Mouse (Mus musculus) hindbrain, embryonic 11.5 days (tissue): ENCODE measurements around the gene Nmnat3. TPM values are rescaled to one million over a fixed set of nuclear protein-coding genes. Genes with fewer than 3 reads are reported as not detected.

Experiments
- ATAC-seq: fragments of 200-750 bp; cut with Nextera tagmentation; 2 replicates; pipeline ENCODE4 v1.8.0; 2017; ENCODE audit warnings: mild to moderate bottlenecking, moderate TSS enrichment, moderate library complexity; ENCODE audit not compliant: low FRiP score
- DNase-seq: peaks from one replicate; pipeline ENCODE4 v3.0.0-alpha.2; 2015; ENCODE audit warnings: low spot score
- H3K27ac ChIP-seq: fragments of 300-500 bp; sonication (generic); 2 replicates; pipeline ENCODE4 v1.5.1; 2014; ENCODE audit warnings: mild to moderate bottlenecking, low read depth, low read length
- H3K27me3 ChIP-seq: fragments of 300-500 bp; sonication (generic); 2 replicates; pipeline ENCODE4 v1.6.1; 2014; ENCODE audit warnings: mild to moderate bottlenecking, low read length, moderate library complexity, mixed read lengths; ENCODE audit not compliant: control insufficient read depth, insufficient read depth
- H3K36me3 ChIP-seq: fragments of 300-500 bp; sonication (generic); 2 replicates; pipeline ENCODE4 v1.6.1; 2014; ENCODE audit warnings: mild to moderate bottlenecking, low read length, moderate library complexity, mixed read lengths; ENCODE audit not compliant: control insufficient read depth, insufficient read depth
- H3K4me1 ChIP-seq: fragments of 300-500 bp; sonication (generic); replicated peaks from 2 replicates; pipeline ENCODE4 v1.6.1; 2014; ENCODE audit warnings: low read length, mixed read lengths; ENCODE audit not compliant: control insufficient read depth, insufficient read depth
- H3K4me2 ChIP-seq: fragments of 300-500 bp; sonication (generic); replicated peaks from 2 replicates; pipeline ENCODE4 v1.6.1; 2014; ENCODE audit warnings: mild to moderate bottlenecking, low read depth, low read length
- H3K4me3 ChIP-seq: fragments of 300-500 bp; sonication (generic); 2 replicates; pipeline ENCODE4 v1.5.1; 2014; ENCODE audit warnings: low read depth, low read length
- H3K9ac ChIP-seq: fragments of 300-500 bp; sonication (generic); 2 replicates; pipeline ENCODE4 v1.6.1; 2014; ENCODE audit warnings: low read depth, low read length
- H3K9me3 ChIP-seq: fragments of 300-500 bp; sonication (generic); 2 replicates; pipeline ENCODE4 v1.6.1; 2016; ENCODE audit warnings: low read length; ENCODE audit not compliant: control insufficient read depth
- WGBS: fragments of 180-500 bp; shearing (Covaris S2); extraction: QIAGEN DNeasy Blood & Tissue Kit; methylation state at CpG from one replicate; pipeline ENCODE4 v1.1.7; 2014; 5-methylcytosine and 5-hydroxymethylcytosine counted together
- polyA plus RNA-seq: library from polyadenylated mRNA; unstranded; fragments of >200 nt; fragmentation: Nextera tagmentation; extraction: Ambion mirVana; gene quantifications from 2 replicates; pipeline ENCODE4 v1.2.1, GENCODE M21; 2014

Nmnat3 gene
- polyA plus RNA-seq, 1 experiment from 2014 or later: 3.2 TPM

DNA sequence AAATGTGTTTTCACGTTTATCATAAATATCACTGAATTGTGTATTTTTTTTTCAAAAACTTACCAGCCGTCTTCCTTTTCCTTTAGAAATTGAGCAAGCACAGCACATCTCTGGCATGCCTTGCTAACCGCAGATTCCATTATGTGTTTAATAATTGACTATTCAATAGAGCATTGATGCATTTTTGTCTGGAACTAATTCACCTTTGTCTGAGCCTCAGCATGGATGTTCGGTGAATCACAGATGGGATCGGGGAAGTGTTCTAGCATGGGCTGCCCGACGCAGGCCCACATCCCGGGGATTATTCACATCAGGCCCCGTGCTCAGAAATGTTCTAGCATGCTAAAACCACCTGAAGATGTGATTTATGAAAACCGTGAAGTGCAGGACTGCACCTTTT is 12.2 kb upstream of the Nmnat3 start:
- Histone ChIP-seq H3K27ac (no peak overlapping the region), H3K9me3 (no peaks in the 10 kb centered on the region), H3K4me2 (no peak overlapping the region), H3K9ac (no peak overlapping the region), H3K4me3 (no peak overlapping the region), H3K27me3 (peaks cover 4% of the 10 kb centered on the region), H3K36me3 (no peaks in the 10 kb centered on the region), H3K4me1 (no peaks in the 10 kb centered on the region)
- ATAC-seq (no peak), DNase-seq (peak; percentile 37)
- 42% methylated on average over 10 of the region's 10 CpGs for WGBS

DNA sequence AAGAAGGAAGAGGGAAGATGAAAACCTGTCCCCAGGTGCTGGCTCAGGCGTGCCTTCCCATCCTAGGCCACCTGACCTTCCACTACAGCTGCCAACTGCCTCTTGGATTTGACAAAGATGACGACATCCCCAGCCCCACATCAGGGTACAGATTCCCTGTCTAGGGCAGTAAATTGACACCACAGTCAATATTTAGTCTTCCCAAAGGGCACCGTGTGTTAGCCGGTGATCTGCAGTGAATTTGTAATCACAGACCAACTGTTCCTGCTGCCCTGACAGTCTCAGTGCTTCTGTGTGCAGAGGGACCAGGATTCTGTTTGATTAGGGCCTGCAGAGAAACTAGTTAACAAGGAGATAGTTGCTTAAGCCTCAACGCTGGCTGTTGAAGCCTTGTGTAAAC is 7.1 kb upstream of the Nmnat3 start:
- no peaks in the 10 kb centered on the region; the same call in none of the 2 replicates for H3K27me3 ChIP-seq
- H3K4me1 ChIP-seq: no peaks in the 10 kb centered on the region
- 59% methylated on average over 5 of the region's 5 CpGs for WGBS
- no peaks in the 10 kb centered on the region for H3K9me3 ChIP-seq
- H3K9ac ChIP-seq: no peak overlapping the region
- no peaks in the 10 kb centered on the region for H3K36me3 ChIP-seq
- no peak for DNase-seq
- H3K4me2 ChIP-seq: no peak overlapping the region
- H3K27ac ChIP-seq: no peak overlapping the region
- no peak overlapping the region for H3K4me3 ChIP-seq
- ATAC-seq: no peak

DNA sequence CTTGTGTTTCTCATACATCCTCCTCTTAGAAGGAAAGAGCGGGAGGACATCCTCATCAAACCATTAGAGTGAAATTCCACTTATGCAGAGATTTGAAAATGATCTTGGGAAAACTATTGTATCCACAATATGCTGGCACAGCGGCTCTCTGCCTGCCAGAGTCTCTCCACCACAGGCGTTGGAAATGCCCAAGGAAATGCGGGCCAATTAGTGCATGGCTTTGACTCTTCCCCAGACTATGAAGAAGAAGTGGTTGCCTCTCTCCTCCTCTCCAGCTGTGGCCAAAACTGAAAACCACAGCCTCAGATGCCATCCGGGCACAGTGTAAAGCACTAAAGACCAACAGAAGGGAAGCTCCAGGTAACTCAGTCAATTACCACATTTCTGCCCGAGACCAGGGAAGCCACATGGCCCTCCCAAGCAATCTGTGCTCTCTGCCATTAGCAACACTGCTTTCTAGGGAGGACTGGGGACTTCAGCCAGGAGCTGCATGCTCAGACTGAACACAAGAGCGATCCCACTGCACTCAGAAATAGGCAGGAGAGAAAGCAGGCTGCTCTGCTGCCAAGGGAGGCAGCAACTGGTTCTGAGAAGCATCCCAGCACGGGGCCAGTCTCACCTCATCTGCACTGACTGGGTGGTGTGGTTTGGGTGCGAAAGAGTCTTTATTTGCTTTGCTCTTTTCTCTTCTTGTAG is 1.5 kb upstream of the Nmnat3 start:
- Histone ChIP-seq H3K4me2 (no peak overlapping the region), H3K4me3 (no peak overlapping the region), H3K36me3 (no peaks in the 10 kb centered on the region), H3K27me3 (no peaks in the 10 kb centered on the region), H3K27ac (no peak overlapping the region), H3K4me1 (no peaks in the 10 kb centered on the region), H3K9ac (no peak overlapping the region), H3K9me3 (no peaks in the 10 kb centered on the region)
- ATAC-seq: no peak
- DNase-seq: no peak
- WGBS: 82% methylated on average over 9 of the region's 9 CpGs

DNA sequence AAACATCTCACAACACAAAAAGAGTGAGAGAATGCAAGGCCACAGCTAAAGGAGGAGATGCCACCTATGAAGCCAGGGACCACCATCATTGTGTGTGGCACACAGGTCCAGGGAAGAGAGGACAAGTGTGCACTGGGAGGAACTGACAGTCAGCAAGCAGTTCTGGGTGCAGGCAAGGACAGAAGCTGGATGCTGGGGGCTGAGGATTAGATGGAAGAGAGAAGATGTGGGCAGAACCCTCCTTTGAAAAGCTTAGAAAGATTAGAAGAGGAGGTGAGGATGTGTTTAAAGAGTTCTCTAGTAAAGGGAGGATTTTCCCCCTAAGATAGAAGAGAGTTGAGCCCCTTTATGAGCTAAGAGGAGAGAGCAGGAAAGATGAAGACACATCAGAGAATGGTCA is 2.4 kb downstream of the Nmnat3 start:
- Histone ChIP-seq H3K4me3 (no peak overlapping the region), H3K36me3 (no peaks in the 10 kb centered on the region), H3K4me2 (no peak overlapping the region), H3K4me1 (no peaks in the 10 kb centered on the region), H3K27me3 (no peaks in the 10 kb centered on the region), H3K9ac (no peak overlapping the region), H3K27ac (no peak overlapping the region), H3K9me3 (no peaks in the 10 kb centered on the region)
- ATAC-seq (no peak), DNase-seq (no peak)

DNA sequence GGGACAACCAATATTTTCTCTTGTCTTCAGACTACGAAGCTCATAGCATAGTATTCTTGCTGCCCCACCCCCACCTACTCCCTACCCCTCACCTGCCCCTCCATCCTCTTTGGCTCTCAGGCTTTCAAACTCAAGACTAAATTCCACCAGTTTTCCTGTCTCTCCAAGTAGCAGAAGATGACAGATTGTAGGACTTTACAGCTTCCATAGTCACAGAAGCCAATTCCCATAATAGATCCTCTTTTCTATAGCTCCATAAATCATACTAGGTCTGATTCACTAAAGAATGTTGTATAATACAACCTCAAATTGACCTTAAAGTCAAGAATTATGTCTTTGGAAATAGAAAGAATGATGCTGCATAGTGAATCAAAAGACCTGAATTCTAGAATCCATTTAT is 3.4 kb downstream of the Nmnat3 start:
- no peak overlapping the region for H3K9ac ChIP-seq
- H3K4me3 ChIP-seq: no peak overlapping the region
- no peaks in the 10 kb centered on the region for H3K36me3 ChIP-seq
- DNase-seq: no peak
- no peaks in the 10 kb centered on the region for H3K9me3 ChIP-seq
- no peak for ATAC-seq
- no peak overlapping the region for H3K27ac ChIP-seq
- 88% methylated on average over 1 of the region's 1 CpGs for WGBS
- no peaks in the 10 kb centered on the region for H3K4me1 ChIP-seq
- H3K4me2 ChIP-seq: no peak overlapping the region
- no peaks in the 10 kb centered on the region for H3K27me3 ChIP-seq

DNA sequence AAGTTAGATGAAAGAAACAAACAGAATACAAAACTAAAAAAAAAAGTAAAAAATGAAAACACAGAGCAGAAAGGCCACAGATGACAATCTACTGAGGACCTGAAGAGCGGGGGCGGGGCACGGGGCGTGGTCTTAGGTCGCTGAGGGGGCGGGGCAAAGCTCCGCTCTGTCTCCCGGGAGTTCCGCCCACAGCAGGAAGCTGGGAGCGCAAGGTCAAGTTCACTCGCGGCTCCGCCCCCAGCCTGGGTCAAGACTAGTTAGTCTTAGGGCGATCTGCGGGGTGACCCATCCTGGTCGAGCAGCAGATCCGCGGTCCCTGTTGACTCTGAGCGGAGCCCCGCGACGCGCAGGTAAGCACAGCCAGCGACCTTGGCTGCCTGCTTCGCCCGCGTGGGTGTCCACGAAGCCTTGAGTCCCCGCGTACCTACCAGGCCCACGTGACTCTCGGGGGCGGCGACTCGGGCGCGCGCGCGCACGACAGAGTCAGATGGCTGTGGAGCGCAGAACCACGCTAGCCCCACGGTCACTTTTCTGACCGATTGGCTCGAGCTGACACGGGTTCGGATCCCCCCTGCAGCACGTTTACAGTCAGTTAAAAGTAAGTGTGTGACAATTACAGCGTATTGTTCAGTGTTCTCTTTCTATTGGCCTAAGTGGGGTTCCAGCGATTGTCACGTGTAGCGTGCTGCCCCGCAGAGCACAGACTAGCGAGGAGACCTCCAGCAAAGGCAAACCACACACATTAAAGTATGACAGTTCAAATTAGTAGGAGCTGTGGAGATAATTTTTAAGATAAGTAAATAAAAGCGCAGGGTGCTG is 9.4 kb downstream of the Nmnat3 start:
- ATAC-seq (peak; percentile 81), DNase-seq (peak; percentile 87)
- Histone ChIP-seq H3K27ac (no peak overlapping the region), H3K9ac (peak overlapping the region; percentile 54), H3K4me1 (peaks cover 2% of the 10 kb centered on the region; the same call in 1 of the 2 replicates), H3K4me3 (peak overlapping the region; percentile 48), H3K27me3 (no peaks in the 10 kb centered on the region), H3K36me3 (no peaks in the 10 kb centered on the region), H3K4me2 (peak overlapping the region; percentile 71), H3K9me3 (no peaks in the 10 kb centered on the region)
- WGBS: under 1% methylated on average over 55 of the region's 56 CpGs

DNA sequence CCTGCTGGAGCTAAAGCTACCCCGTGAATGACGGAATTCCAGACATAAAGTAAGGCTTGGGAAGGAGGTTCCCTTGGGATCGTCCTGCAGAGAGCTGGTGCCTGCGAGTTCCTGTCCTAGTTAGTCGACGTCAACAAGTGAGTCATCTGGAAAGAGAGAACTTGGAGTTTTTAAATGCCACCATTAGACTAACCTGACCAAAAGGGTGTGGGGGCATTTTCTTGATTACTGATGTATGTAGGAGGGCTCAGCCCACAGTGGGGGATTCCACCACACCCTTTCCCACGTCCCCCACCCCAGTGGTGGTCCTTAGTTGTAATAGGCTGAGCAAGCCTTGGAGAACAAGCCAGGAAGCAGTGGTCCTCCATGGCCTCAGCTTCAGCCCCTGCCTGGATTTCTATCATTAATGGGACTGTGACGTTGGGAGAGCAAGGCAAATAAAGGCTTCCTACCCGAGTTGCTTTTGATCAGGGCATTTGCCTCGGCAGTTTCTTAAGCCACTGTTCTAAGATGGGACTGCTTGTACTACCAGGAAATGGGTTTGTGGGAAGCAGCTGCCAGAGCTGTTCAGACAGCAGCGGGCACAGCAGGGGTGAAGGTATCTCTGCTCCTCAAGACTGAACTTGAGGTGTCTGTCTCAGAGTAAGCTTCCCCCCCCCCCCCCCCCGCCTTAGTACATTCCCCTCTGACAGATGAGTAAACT is 10.2 kb downstream of the Nmnat3 start:
- peak overlapping the region; percentile 71 for H3K4me2 ChIP-seq
- H3K9ac ChIP-seq: no peak overlapping the region
- H3K27me3 ChIP-seq: no peaks in the 10 kb centered on the region
- WGBS: 17% methylated on average over 11 of the region's 12 CpGs
- H3K36me3 ChIP-seq: no peaks in the 10 kb centered on the region
- DNase-seq: peak; percentile 22
- H3K9me3 ChIP-seq: no peaks in the 10 kb centered on the region
- peaks cover 2% of the 10 kb centered on the region; the same call in 1 of the 2 replicates for H3K4me1 ChIP-seq
- peak overlapping the region; percentile 48 for H3K4me3 ChIP-seq
- peak; percentile 23; the same call in 1 of the 2 replicates for ATAC-seq
- no peak overlapping the region for H3K27ac ChIP-seq

DNA sequence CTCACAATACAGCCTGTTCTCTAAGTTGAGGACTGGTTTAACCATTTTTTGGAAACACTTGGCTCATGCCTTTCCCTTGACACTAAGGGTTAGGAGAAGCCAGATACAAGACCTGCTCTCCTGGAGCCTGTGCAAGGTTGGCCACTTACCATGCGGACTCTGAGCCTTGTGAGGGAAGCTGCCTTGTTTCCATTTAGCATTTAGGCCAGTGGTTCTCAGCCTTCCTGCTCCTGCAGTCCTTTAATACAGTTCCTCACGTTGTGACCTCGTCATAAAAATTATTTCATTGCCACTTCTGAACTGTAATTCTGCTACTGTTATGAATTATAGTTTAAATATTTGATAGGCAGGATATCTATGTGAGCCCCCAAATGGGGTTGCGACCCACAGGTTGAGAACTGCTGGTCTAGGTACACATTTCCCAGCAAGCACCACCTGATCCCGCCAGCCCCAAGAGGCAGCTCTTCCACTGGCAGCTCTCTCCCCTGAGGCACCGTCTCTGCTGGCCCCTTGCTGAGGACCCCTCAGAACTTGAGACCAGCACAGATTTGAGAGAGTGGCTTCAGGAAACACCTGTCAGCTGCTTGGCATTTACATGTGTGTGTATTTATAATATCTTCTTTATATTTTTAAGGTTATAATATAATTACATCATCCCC is 10.8 kb downstream of the Nmnat3 start:
- no peak overlapping the region for H3K27ac ChIP-seq
- no peaks in the 10 kb centered on the region for H3K9me3 ChIP-seq
- H3K4me1 ChIP-seq: peaks cover 2% of the 10 kb centered on the region; the same call in 1 of the 2 replicates
- ATAC-seq (no peak), DNase-seq (no peak)
- no peak overlapping the region for H3K9ac ChIP-seq
- H3K4me3 ChIP-seq: no peak overlapping the region
- H3K4me2 ChIP-seq: no peak overlapping the region
- no peaks in the 10 kb centered on the region for H3K27me3 ChIP-seq
- no peaks in the 10 kb centered on the region for H3K36me3 ChIP-seq
- WGBS: 73% methylated on average over 6 of the region's 6 CpGs
